Mouse (Mus musculus) hindbrain, postnatal 0 days (tissue): Measurements from ENCODE around the gene Bcas1. TPM values are rescaled to one million over a fixed set of nuclear protein-coding genes. Genes with fewer than 3 reads are reported as not detected.

Experiments
- ATAC-seq: fragments of 200-750 bp; cut with Nextera tagmentation; 2 replicates; pipeline ENCODE4 v1.8.0; 2017; ENCODE audit warnings: mild to moderate bottlenecking, moderate TSS enrichment, moderate library complexity
- DNase-seq: peaks from one replicate; pipeline ENCODE4 v3.0.0-alpha.2; 2015; ENCODE audit warnings: low spot score
- H3K27ac ChIP-seq: fragments of 300-500 bp; sonication (generic); 2 replicates; pipeline ENCODE4 v1.5.1; 2014; ENCODE audit warnings: mild to moderate bottlenecking
- H3K27me3 ChIP-seq: fragments of 300-500 bp; sonication (generic); 2 replicates; pipeline ENCODE4 v1.6.1; 2014; ENCODE audit warnings: low read length, mixed read lengths; ENCODE audit not compliant: insufficient read depth
- H3K36me3 ChIP-seq: fragments of 300-500 bp; sonication (generic); 2 replicates; pipeline ENCODE4 v1.6.1; 2014; ENCODE audit warnings: low read length, mixed read lengths; ENCODE audit not compliant: insufficient read depth
- H3K4me1 ChIP-seq: fragments of 300-500 bp; sonication (generic); 2 replicates; pipeline ENCODE4 v1.6.1; 2014; ENCODE audit warnings: antibody characterized with exemption, low read length, mixed read lengths; ENCODE audit not compliant: insufficient read depth
- H3K4me2 ChIP-seq: fragments of 300-500 bp; sonication (generic); 2 replicates; pipeline ENCODE4 v1.6.1; 2014; ENCODE audit warnings: low read depth, mild to moderate bottlenecking, low read length, moderate library complexity, mixed read lengths
- H3K4me3 ChIP-seq: fragments of 300-500 bp; sonication (generic); 2 replicates; pipeline ENCODE4 v1.5.1; 2014; ENCODE audit warnings: low read length
- H3K9ac ChIP-seq: fragments of 300-500 bp; sonication (generic); replicated peaks from 2 replicates; pipeline ENCODE4 v1.6.1; 2014; ENCODE audit warnings: mild to moderate bottlenecking, low read length, moderate library complexity, mixed read lengths
- H3K9me3 ChIP-seq: fragments of 300-500 bp; sonication (generic); 2 replicates; pipeline ENCODE4 v1.6.1; 2016; ENCODE audit warnings: low read length, mixed read lengths
- CTCF ChIP-seq: IDR thresholded peaks from 2 replicates; pipeline ENCODE4 v1.5.1; 2016; ENCODE audit warnings: antibody characterized with exemption, control low read depth, low read depth
- WGBS: fragments of 180-500 bp; shearing (Covaris S2); extraction: QIAGEN DNeasy Blood & Tissue Kit; methylation state at CpG from one replicate; pipeline ENCODE4 v1.1.7; 2014; 5-methylcytosine and 5-hydroxymethylcytosine counted together
- polyA plus RNA-seq: library from polyadenylated mRNA; unstranded; fragments of >200 nt; fragmentation: Nextera tagmentation; extraction: Ambion mirVana; gene quantifications from 2 replicates; pipeline ENCODE4 v1.2.1, GENCODE M21; 2015
- total RNA-seq: library from RNA; depleted of rRNA; stranded (reverse); fragments of >200 nt; gene quantifications from 2 replicates; pipeline ENCODE4 v1.2.3, GENCODE M21; 2014

The Bcas1 gene
- total and polyA plus RNA-seq, 2 experiments from 2014 or later, result 22.6 to 34.6 TPM

- Histone ChIP-seq H3K9ac (peak overlapping the region; percentile 51), H3K27ac (peak overlapping the region; percentile 57; the same call in 1 of the 2 replicates), H3K4me1 (no peaks in the 10 kb centered on the region), H3K4me2 (peak overlapping the region; percentile 71), H3K27me3 (no peaks in the 10 kb centered on the region), H3K36me3 (no peaks in the 10 kb centered on the region), H3K9me3 (no peaks in the 10 kb centered on the region), H3K4me3 (peak overlapping the region; percentile 39)
- WGBS, result 18% methylated on average over 20 of the region's 20 CpGs
- TF ChIP-seq CTCF, result no peak
- DNase-seq (peak; percentile 45), ATAC-seq (peak; percentile 24)
These were observed 107.8 kb downstream of the Bcas1 start for GRCm38 (mm10) chr2:170319533-170320463.

GRCm38 (mm10) chr2:170318713-170319532, 108.7 kb downstream of the Bcas1 start:
- no peaks in the 10 kb centered on the region for H3K36me3 ChIP-seq
- peak; percentile 84 for TF ChIP-seq CTCF
- 7% methylated on average over 24 of the region's 25 CpGs for WGBS

GRCm38 (mm10) chr2:170316774-170317173, 110.9 kb downstream of the Bcas1 start:
- Histone ChIP-seq H3K27me3 (no peaks in the 10 kb centered on the region), H3K4me1 (no peaks in the 10 kb centered on the region), H3K27ac (no peak overlapping the region), H3K4me3 (no peak overlapping the region), H3K9ac (no peak overlapping the region), H3K36me3 (no peaks in the 10 kb centered on the region), H3K9me3 (no peaks in the 10 kb centered on the region), H3K4me2 (no peak overlapping the region)
- 90% methylated on average over 4 of the region's 4 CpGs for WGBS
- ATAC-seq (no peak), DNase-seq (no peak)
- no peak for TF ChIP-seq CTCF

More at GRCm38 (mm10) chr2:170318713-170319532, 108.7 kb downstream of the Bcas1 start:
- Histone ChIP-seq H3K9ac (peak overlapping the region; percentile 51; the same call in 1 of the 2 replicates), H3K27ac (peak overlapping the region; percentile 1; the same call in 1 of the 2 replicates), H3K4me3 (peak overlapping the region; percentile 39), H3K4me2 (peak overlapping the region; percentile 71), H3K27me3 (no peaks in the 10 kb centered on the region), H3K4me1 (no peaks in the 10 kb centered on the region), H3K9me3 (no peaks in the 10 kb centered on the region)
- DNase-seq (peak; percentile 95), ATAC-seq (peak; percentile 95)

DNA sequence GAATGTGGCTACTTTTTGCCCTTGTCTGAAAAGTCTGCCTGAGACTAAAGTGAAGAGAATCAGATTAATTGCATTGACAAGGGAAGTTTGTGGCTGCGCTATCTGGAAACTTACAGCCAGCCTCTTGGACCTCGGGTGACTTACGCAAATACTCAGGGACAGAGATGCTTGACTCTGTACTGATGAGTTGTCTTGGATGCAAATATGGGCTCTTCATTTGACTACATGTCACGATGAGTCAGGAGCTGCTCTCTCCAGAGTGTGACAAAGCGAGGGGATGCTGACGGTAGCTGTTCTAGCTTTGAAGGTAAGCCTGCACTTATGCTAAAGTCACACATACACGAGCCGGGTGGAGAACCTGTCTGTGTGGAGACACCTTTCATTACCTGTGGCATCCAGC, 111.3 kb downstream of the Bcas1 start:
- WGBS, result 89% methylated on average over 8 of the region's 8 CpGs
- no peaks in the 10 kb centered on the region for H3K27me3 ChIP-seq
- no peaks in the 10 kb centered on the region for H3K4me1 ChIP-seq
- DNase-seq (no peak), ATAC-seq (no peak)
- no peak overlapping the region for H3K9ac ChIP-seq
- TF ChIP-seq CTCF, result no peak
- no peaks in the 10 kb centered on the region for H3K9me3 ChIP-seq
- no peak overlapping the region for H3K4me2 ChIP-seq
- no peak overlapping the region for H3K4me3 ChIP-seq
- no peak overlapping the region for H3K27ac ChIP-seq
- H3K36me3 ChIP-seq, result no peaks in the 10 kb centered on the region

DNA sequence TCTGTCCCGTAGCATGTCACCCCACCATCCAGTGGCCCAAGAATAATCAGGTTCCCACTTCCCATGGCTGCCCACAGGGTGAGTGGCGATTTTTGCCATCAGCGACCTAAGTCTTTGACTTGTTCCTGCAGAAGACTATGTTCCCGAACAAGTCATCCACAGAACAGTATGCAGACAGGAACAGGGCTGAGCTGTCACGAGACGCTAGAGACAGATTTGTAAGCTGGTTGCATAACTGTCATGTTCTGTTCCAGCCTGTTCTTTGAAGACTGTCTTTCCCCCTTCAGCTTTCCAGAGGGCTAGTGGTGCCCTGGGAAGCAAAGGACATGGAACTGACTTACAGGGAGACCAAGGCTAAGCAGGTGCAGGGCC, 116.7 kb downstream of the Bcas1 start:
- H3K4me2 ChIP-seq, result no peak overlapping the region
- no peak for TF ChIP-seq CTCF
- WGBS, result 86% methylated on average over 6 of the region's 6 CpGs

GRCm38 (mm10) chr2:170310310-170310987, 117.2 kb downstream of the Bcas1 start:
- H3K9me3 ChIP-seq, result no peaks in the 10 kb centered on the region
- WGBS, result 88% methylated on average over 13 of the region's 13 CpGs
- TF ChIP-seq CTCF, result no peak
- H3K27ac ChIP-seq, result no peak overlapping the region
- H3K4me1 ChIP-seq, result no peaks in the 10 kb centered on the region
- no peak overlapping the region for H3K4me2 ChIP-seq
- no peaks in the 10 kb centered on the region for H3K27me3 ChIP-seq
- no peak for DNase-seq
- H3K36me3 ChIP-seq, result no peaks in the 10 kb centered on the region
- H3K9ac ChIP-seq, result no peak overlapping the region
- no peak for ATAC-seq
- no peak overlapping the region for H3K4me3 ChIP-seq

More for the DNA sequence above, 116.7 kb downstream of the Bcas1 start:
- H3K27me3 ChIP-seq, result no peaks in the 10 kb centered on the region
- H3K4me1 ChIP-seq, result no peaks in the 10 kb centered on the region
- no peak overlapping the region for H3K4me3 ChIP-seq
- H3K27ac ChIP-seq, result no peak overlapping the region
- no peaks in the 10 kb centered on the region for H3K36me3 ChIP-seq
- DNase-seq, result no peak
- H3K9ac ChIP-seq, result no peak overlapping the region
- no peak for ATAC-seq
- no peaks in the 10 kb centered on the region for H3K9me3 ChIP-seq
